Mouse (Mus musculus) kidney, embryonic 14.5 days (tissue): ENCODE results near the gene Anapc13. TPM values are rescaled to one million over a fixed set of nuclear protein-coding genes. Genes with fewer than 3 reads are reported as not detected.

Experiments used
- ATAC-seq: fragments of 200-750 bp; cut with Nextera tagmentation; 2 replicates; pipeline ENCODE4 v1.8.0; 2017; ENCODE audit warnings: moderate number of reproducible peaks, mild to moderate bottlenecking, moderate TSS enrichment, moderate library complexity; ENCODE audit not compliant: low FRiP score, low TSS enrichment
- H3K27ac ChIP-seq: fragments of 300-500 bp; sonication (generic); 2 replicates; pipeline ENCODE4 v1.5.1; 2014; ENCODE audit warnings: low read depth, mild to moderate bottlenecking, low read length, moderate library complexity, mixed read lengths
- H3K27me3 ChIP-seq: fragments of 300-500 bp; sonication (generic); 2 replicates; pipeline ENCODE4 v1.6.1; 2014; ENCODE audit warnings: mild to moderate bottlenecking, low read length; ENCODE audit not compliant: control insufficient read depth, insufficient read depth
- H3K36me3 ChIP-seq: fragments of 300-500 bp; sonication (generic); 2 replicates; pipeline ENCODE4 v1.6.1; 2014; ENCODE audit warnings: low read length, mixed read lengths; ENCODE audit not compliant: control insufficient read depth, insufficient read depth
- H3K4me1 ChIP-seq: fragments of 300-500 bp; sonication (generic); 2 replicates; pipeline ENCODE4 v1.6.1; 2014; ENCODE audit warnings: low read length, mixed read lengths; ENCODE audit not compliant: control insufficient read depth, insufficient read depth
- H3K4me2 ChIP-seq: fragments of 300-500 bp; sonication (generic); replicated peaks from 2 replicates; pipeline ENCODE4 v1.6.1; 2014; ENCODE audit warnings: low read depth, mild to moderate bottlenecking, low read length
- H3K4me3 ChIP-seq: fragments of 300-500 bp; sonication (generic); 2 replicates; pipeline ENCODE4 v1.5.1; 2014; ENCODE audit warnings: mild to moderate bottlenecking, low read length
- H3K9ac ChIP-seq: fragments of 300-500 bp; sonication (generic); 2 replicates; pipeline ENCODE4 v1.6.1; 2014; ENCODE audit warnings: low read depth, mild to moderate bottlenecking, low read length, moderate library complexity
- H3K9me3 ChIP-seq: fragments of 300-500 bp; sonication (generic); 2 replicates; pipeline ENCODE4 v1.6.1; 2016; ENCODE audit warnings: low read length; ENCODE audit not compliant: control insufficient read depth
- WGBS: fragments of 180-500 bp; shearing (Covaris S2); extraction: QIAGEN DNeasy Blood & Tissue Kit; methylation state at CpG from one replicate; pipeline ENCODE4 v1.1.7; 2014; 5-methylcytosine and 5-hydroxymethylcytosine counted together
- polyA plus RNA-seq: library from polyadenylated mRNA; unstranded; fragments of >200 nt; fragmentation: Nextera tagmentation; extraction: Ambion mirVana; gene quantifications from 2 replicates; pipeline ENCODE4 v1.2.1, GENCODE M21; 2014

Anapc13 gene
- polyA plus RNA-seq, 1 experiment from 2014 or later: 197 TPM

GRCm38 (mm10) chr9:102649917-102650527, 23.9 kb downstream of the Anapc13 start:
- Histone ChIP-seq H3K4me1 (0 out of 2 replicates have a peak, but pooled peaks cover 12% of the 10 kb centered on the region), H3K9ac (no peak overlapping the region), H3K27me3 (no peaks in the 10 kb centered on the region), H3K4me2 (no peak overlapping the region), H3K4me3 (no peak overlapping the region), H3K36me3 (no peaks in the 10 kb centered on the region), H3K27ac (no peak overlapping the region), H3K9me3 (no peaks in the 10 kb centered on the region)
- 40% methylated on average over 17 of the region's 17 CpGs for WGBS
- peak; percentile 51; the same call in 1 of the 2 replicates for ATAC-seq

GRCm38 (mm10) chr9:102650637-102651036, 24.5 kb downstream of the Anapc13 start:
- H3K4me2 ChIP-seq: no peak overlapping the region
- H3K27ac ChIP-seq: no peak overlapping the region
- no peaks in the 10 kb centered on the region for H3K36me3 ChIP-seq
- ATAC-seq: no peak
- no peak overlapping the region for H3K9ac ChIP-seq
- H3K9me3 ChIP-seq: no peaks in the 10 kb centered on the region
- WGBS: 35% methylated on average over 7 of the region's 7 CpGs
- 0 out of 2 replicates have a peak, but pooled peaks cover 9% of the 10 kb centered on the region for H3K4me1 ChIP-seq
- H3K27me3 ChIP-seq: no peaks in the 10 kb centered on the region
- no peak overlapping the region for H3K4me3 ChIP-seq

GRCm38 (mm10) chr9:102651199-102651720, 25.2 kb downstream of the Anapc13 start:
- no peak for ATAC-seq
- Histone ChIP-seq H3K4me2 (no peak overlapping the region), H3K4me1 (0 out of 2 replicates have a peak, but pooled peaks cover 6% of the 10 kb centered on the region), H3K9ac (no peak overlapping the region), H3K36me3 (no peaks in the 10 kb centered on the region), H3K27ac (no peak overlapping the region), H3K4me3 (no peak overlapping the region), H3K27me3 (no peaks in the 10 kb centered on the region), H3K9me3 (no peaks in the 10 kb centered on the region)
- WGBS: 62% methylated on average over 6 of the region's 6 CpGs

GRCm38 (mm10) chr9:102656355-102657095, 30.4 kb downstream of the Anapc13 start:
- Histone ChIP-seq H3K9ac (no peak overlapping the region), H3K36me3 (no peaks in the 10 kb centered on the region), H3K4me2 (no peak overlapping the region), H3K27ac (no peak overlapping the region), H3K4me1 (0 out of 2 replicates have a peak, but pooled peaks cover 5% of the 10 kb centered on the region), H3K27me3 (no peaks in the 10 kb centered on the region), H3K9me3 (no peaks in the 10 kb centered on the region), H3K4me3 (no peak overlapping the region)
- ATAC-seq: no peak
- 52% methylated on average over 8 of the region's 8 CpGs for WGBS

- Histone ChIP-seq H3K27ac (no peak overlapping the region), H3K9me3 (no peaks in the 10 kb centered on the region), H3K36me3 (no peaks in the 10 kb centered on the region), H3K4me1 (0 out of 2 replicates have a peak, but pooled peaks cover 4% of the 10 kb centered on the region), H3K27me3 (no peaks in the 10 kb centered on the region), H3K4me2 (no peak overlapping the region), H3K9ac (no peak overlapping the region), H3K4me3 (no peak overlapping the region)
- 15% methylated on average over 6 of the region's 6 CpGs for whole genome bisulfite sequencing
- ATAC-seq: peak; percentile 72
These were observed 42.0 kb downstream of the Anapc13 start for GRCm38 (mm10) chr9:102668115-102668514.

- Histone ChIP-seq H3K9me3 (no peaks in the 10 kb centered on the region), H3K4me2 (no peak overlapping the region), H3K36me3 (no peaks in the 10 kb centered on the region), H3K27me3 (no peaks in the 10 kb centered on the region), H3K4me3 (no peak overlapping the region), H3K9ac (no peak overlapping the region), H3K4me1 (0 out of 2 replicates have a peak, but pooled peaks cover 4% of the 10 kb centered on the region), H3K27ac (no peak overlapping the region)
- no peak for ATAC-seq
- WGBS: 87% methylated on average over 12 of the region's 12 CpGs
These were observed 42.8 kb downstream of the Anapc13 start for GRCm38 (mm10) chr9:102668906-102669305.

- Histone ChIP-seq H3K9me3 (no peaks in the 10 kb centered on the region), H3K27ac (no peak overlapping the region), H3K27me3 (no peaks in the 10 kb centered on the region), H3K4me2 (no peak overlapping the region), H3K4me1 (no peaks in the 10 kb centered on the region), H3K9ac (no peak overlapping the region), H3K36me3 (no peaks in the 10 kb centered on the region), H3K4me3 (no peak overlapping the region)
- 66% methylated on average over 7 of the region's 7 CpGs for WGBS
- no peak for ATAC-seq
These were observed 47.3 kb downstream of the Anapc13 start for GRCm38 (mm10) chr9:102673381-102673780.

GRCm38 (mm10) chr9:102675922-102676321, 49.8 kb downstream of the Anapc13 start:
- Histone ChIP-seq H3K9ac (no peak overlapping the region), H3K4me1 (no peaks in the 10 kb centered on the region), H3K27me3 (no peaks in the 10 kb centered on the region), H3K4me2 (no peak overlapping the region), H3K36me3 (no peaks in the 10 kb centered on the region), H3K27ac (no peak overlapping the region), H3K4me3 (no peak overlapping the region), H3K9me3 (no peaks in the 10 kb centered on the region)
- WGBS: 87% methylated on average over 5 of the region's 5 CpGs
- no peak for ATAC-seq

GRCm38 (mm10) chr9:102681470-102681869, 55.4 kb downstream of the Anapc13 start:
- no peak for ATAC-seq
- H3K4me3 ChIP-seq: no peak overlapping the region

More at GRCm38 (mm10) chr9:102681470-102681869, 55.4 kb downstream of the Anapc13 start:
- WGBS: 39% methylated on average over 7 of the region's 7 CpGs
- Histone ChIP-seq H3K27ac (no peak overlapping the region), H3K9ac (no peak overlapping the region), H3K4me2 (no peak overlapping the region), H3K9me3 (no peaks in the 10 kb centered on the region), H3K36me3 (no peaks in the 10 kb centered on the region), H3K27me3 (no peaks in the 10 kb centered on the region), H3K4me1 (no peaks in the 10 kb centered on the region)
